17 mouse cellular contexts compared by ENCODE assay signal in the genomic region with DNA sequence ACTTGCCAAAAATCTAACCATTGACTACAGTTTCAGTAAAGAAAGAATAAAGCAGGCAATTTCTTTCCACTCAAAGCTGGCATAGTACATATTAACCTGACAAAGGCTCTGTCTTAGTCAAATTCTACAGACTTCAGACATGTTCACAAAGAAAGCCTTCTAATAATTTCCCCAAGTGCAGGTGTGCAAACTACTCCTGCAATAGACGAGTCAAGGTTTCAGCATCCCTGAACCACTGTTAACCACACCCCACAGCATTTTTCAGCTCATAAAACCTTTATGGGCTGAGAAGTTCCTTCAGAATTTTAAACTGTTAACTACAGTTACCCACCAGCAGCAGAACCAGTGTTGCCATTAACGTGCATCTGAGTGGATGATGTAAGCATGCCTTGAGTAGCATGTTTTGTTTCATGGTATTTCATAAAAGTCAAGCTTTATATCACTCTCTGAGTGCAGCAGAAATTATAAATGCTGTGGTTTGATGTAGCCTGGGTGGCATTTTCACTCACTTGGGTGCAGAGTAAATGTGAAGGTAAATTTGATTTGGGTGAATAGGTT.
"Had no signal": no experiment of that assay in that cellular context is flagged by ENCODE, and none has a peak within 500 bp of the region (broad histone marks: within the 10 kb centered on the region; RNA-seq: fewer than 3 reads in every experiment).

No protein-coding gene starts in this region.

- H3K4me1 ChIP-seq: lung, embryonic 15.5 days; megakaryocyte, embryonic 14.5 days; midbrain, embryonic 13.5 days; midbrain, embryonic 15.5 days; neural tube, embryonic 12.5 days; stomach, embryonic 15.5 days had no signal

- H3K9ac ChIP-seq: lung, embryonic 15.5 days; midbrain, embryonic 13.5 days; midbrain, embryonic 15.5 days; neural tube, embryonic 12.5 days; stomach, embryonic 15.5 days had no signal

- DNase-seq: lung, adult 2 months; lung, postnatal 14 days; lung, postnatal 36 days; right cerebral cortex, postnatal 14 days; thymus, adult 2 months; thymus, postnatal 25 days; thymus, postnatal 4 days had no signal

- H3K9me3 ChIP-seq: lung, embryonic 15.5 days; megakaryocyte, embryonic 14.5 days; midbrain, embryonic 13.5 days; midbrain, embryonic 15.5 days; neural tube, embryonic 12.5 days; stomach, embryonic 15.5 days had no signal

- H3K27me3 ChIP-seq: lung, embryonic 15.5 days; megakaryocyte, embryonic 14.5 days; midbrain, embryonic 13.5 days; midbrain, embryonic 15.5 days; neural tube, embryonic 12.5 days; stomach, embryonic 15.5 days had no signal

- H3K27ac ChIP-seq: lung, embryonic 15.5 days; macrophage; midbrain, embryonic 13.5 days; midbrain, embryonic 15.5 days; neural tube, embryonic 12.5 days; stomach, embryonic 15.5 days; stomach, postnatal 0 days had no signal

- H3K4me3 ChIP-seq: lung, embryonic 15.5 days; megakaryocyte, embryonic 14.5 days; midbrain, embryonic 13.5 days; midbrain, embryonic 15.5 days; neural tube, embryonic 12.5 days; stomach, embryonic 15.5 days had no signal

- ATAC-seq: lung, postnatal 0 days; midbrain, embryonic 13.5 days; midbrain, embryonic 15.5 days had no signal

- H3K4me2 ChIP-seq: lung, embryonic 15.5 days; midbrain, embryonic 11.5 days; midbrain, embryonic 13.5 days; midbrain, embryonic 15.5 days; neural tube, embryonic 12.5 days; stomach, embryonic 15.5 days had no signal
